In the genomic region with DNA sequence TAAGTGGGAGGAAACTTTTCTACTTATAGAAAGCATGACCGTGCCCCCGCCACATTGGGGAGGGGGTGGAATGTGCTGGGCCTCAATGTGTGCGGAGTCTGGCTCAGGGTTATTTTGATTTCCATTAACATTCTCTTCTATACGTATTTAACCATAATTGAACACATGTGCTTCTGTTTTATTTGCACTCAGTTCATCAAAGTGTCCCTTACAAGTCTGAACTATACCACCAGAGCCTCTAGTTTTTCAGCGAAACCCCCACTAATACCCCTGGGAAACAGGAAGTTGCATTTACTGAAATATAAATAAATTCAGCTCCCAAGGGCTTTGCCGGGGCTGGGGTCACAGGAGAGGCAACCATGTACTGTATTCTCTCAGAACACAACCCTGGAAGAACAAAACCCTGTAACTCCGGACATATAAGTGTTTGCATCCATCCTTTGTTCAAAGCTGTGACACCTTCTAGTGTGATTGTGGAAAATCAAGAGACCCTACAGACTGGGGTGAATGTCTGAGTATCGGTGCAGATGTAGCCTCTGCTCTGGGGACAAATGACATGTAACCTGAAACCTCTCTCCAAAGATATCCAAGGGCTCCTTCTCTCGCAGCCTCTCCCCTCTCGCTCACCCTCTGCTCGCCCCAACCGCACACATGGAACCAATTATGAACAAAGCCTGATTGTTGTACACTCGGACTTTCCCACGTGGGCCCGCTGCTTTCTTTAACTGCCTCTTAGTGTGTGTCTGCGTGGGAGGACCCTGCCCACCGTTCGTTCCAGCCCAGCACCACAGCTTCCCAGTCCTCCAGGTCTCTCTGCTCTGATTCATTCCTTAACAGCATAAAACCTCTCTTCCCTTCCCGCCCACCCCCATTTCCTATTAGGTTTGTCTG, we compare ENCODE assay signal across 8 mouse cellular contexts.
DNase-seq lines count a peak whose midpoint lies in the region; ATAC-seq lines count a peak whose summit lies in the region.

No protein-coding gene starts in this region.

- H3K27me3 ChIP-seq in kidney, embryonic 16.5 days (ENCODE audit: insufficient read depth, low read length) = no peaks in the 10 kb centered on the region
- no peaks in the 10 kb centered on the region for H3K27me3 ChIP-seq in embryonic facial prominence, embryonic 12.5 days

- peak overlapping the region; percentile 29 for H3K4me3 ChIP-seq in kidney, embryonic 16.5 days (ENCODE audit: low read length)
- H3K4me3 ChIP-seq in embryonic facial prominence, embryonic 12.5 days = no peak overlapping the region

- 4% methylated on average over 19 of the region's 19 CpGs for WGBS in kidney, embryonic 16.5 days
- WGBS in embryonic facial prominence, embryonic 12.5 days = 1% methylated on average over 19 of the region's 19 CpGs

- intact Hi-C loops in heart, postnatal 10 days (cut with DNase I) = no loop called here

- peak overlapping the region; percentile 86 for H3K27ac ChIP-seq in kidney, embryonic 16.5 days (ENCODE audit: low read length)
- peak overlapping the region; percentile 97 for H3K27ac ChIP-seq in embryonic facial prominence, embryonic 12.5 days

- H3K9ac ChIP-seq in kidney, embryonic 16.5 days (replicated peaks; ENCODE audit: low read length) = peak overlapping the region; percentile 52
- no peak overlapping the region for H3K9ac ChIP-seq in embryonic facial prominence, embryonic 12.5 days

- peak overlapping the region; percentile 49 for H3K4me2 ChIP-seq in kidney, embryonic 16.5 days (replicated peaks; ENCODE audit: low read depth, low read length)
- peak overlapping the region; percentile 55 for H3K4me2 ChIP-seq in embryonic facial prominence, embryonic 12.5 days (replicated peaks)

- DNase-seq in kidney, adult 11 months = no peak
- peak; percentile 67 to 68 for DNase-seq in heart, postnatal 10 days
- DNase-seq in mesoderm, embryonic 11.5 days (ENCODE audit: low read depth, low spot score) = peak; percentile 95
- no peak for DNase-seq in cerebellum, postnatal 10 days
- DNase-seq in layer of hippocampus, adult 9-10 months (ENCODE audit: low spot score) = no peak
- DNase-seq in cerebellum, adult 9-11 months = no peak

- H3K36me3 ChIP-seq in kidney, embryonic 16.5 days (ENCODE audit: insufficient read depth, low read length) = no peaks in the 10 kb centered on the region
- H3K36me3 ChIP-seq in embryonic facial prominence, embryonic 12.5 days = no peaks in the 10 kb centered on the region

- no peaks in the 10 kb centered on the region for H3K9me3 ChIP-seq in kidney, embryonic 16.5 days (ENCODE audit: low read length)
- H3K9me3 ChIP-seq in embryonic facial prominence, embryonic 12.5 days = no peaks in the 10 kb centered on the region

- peaks cover 47% of the 10 kb centered on the region for H3K4me1 ChIP-seq in kidney, embryonic 16.5 days (ENCODE audit: insufficient read depth, low read length)
- peaks cover 40% of the 10 kb centered on the region for H3K4me1 ChIP-seq in embryonic facial prominence, embryonic 12.5 days

- ATAC-seq in kidney, embryonic 16.5 days (ENCODE audit: low FRiP score, low TSS enrichment) = peak; percentile 74
- peak; percentile 86 for ATAC-seq in embryonic facial prominence, embryonic 12.5 days (ENCODE audit: insufficient number of reproducible peaks, insufficient read depth, low FRiP score, low TSS enrichment)

Comparison
In these comparisons a context has a peak if more than half of its experiments do, and no peak if none do; other contexts are left out.
1. DNase-seq: peak in heart, postnatal 10 days (2 of 2) and mesoderm, embryonic 11.5 days (single experiment); none in kidney, adult 11 months (single experiment), cerebellum, postnatal 10 days (0 of 2), layer of hippocampus, adult 9-10 months (single experiment) and cerebellum, adult 9-11 months (single experiment).